Mouse (Mus musculus) CH12.LX (cell line): ENCODE measurements at regions not wholly inside any gene's neighbourhood (a gene's known extent, or its start where the extent isn't known, plus 50 kb on each side); places are given as distances from the start of the nearest gene placed in this dataset.

ENCODE experiments used
- DNase-seq: peaks from one replicate; pipeline ENCODE4 v3.0.0-alpha.2; 2013; ENCODE audit errors: extremely low read depth
- H3K27ac ChIP-seq: 2 replicates; pipeline ENCODE4 v1.5.1; 2012; ENCODE audit warnings: low read depth, mild to moderate bottlenecking, control low read depth, moderate library complexity; ENCODE audit not compliant: insufficient read depth
- H3K27me3 ChIP-seq: replicated peaks from 2 replicates; pipeline ENCODE3; 2012; ENCODE audit warnings: inconsistent platforms
- H3K36me3 ChIP-seq, 2 experiments: replicated peaks in 1 of 2; 2 replicates each; pipeline versions ENCODE3 to v1.6.1; 2012; ENCODE audit warnings: inconsistent platforms in 1 of 2, low read length in 1 of 2, mild to moderate bottlenecking in 1 of 2, mixed read lengths in 1 of 2, moderate library complexity in 1 of 2; ENCODE audit not compliant: control insufficient read depth in 1 of 2, insufficient read depth in 1 of 2
- H3K4me1 ChIP-seq, 2 experiments: 2 replicates each; pipeline ENCODE4 v1.6.1; 2012; ENCODE audit warnings: inconsistent platforms in 1 of 2, moderate library complexity in 1 of 2; ENCODE audit not compliant: insufficient read depth in 2 of 2, control insufficient read depth in 1 of 2
- H3K4me2 ChIP-seq: 2 replicates; pipeline ENCODE4 v1.6.1; 2012; ENCODE audit warnings: low read depth, mild to moderate bottlenecking, control low read depth; ENCODE audit not compliant: poor library complexity, insufficient read depth, severe bottlenecking
- H3K4me3 ChIP-seq, 3 experiments: fragments of 150-350 bp in 1 of 3; sonication (generic) in 1 of 3; replicated peaks in 1 of 3; 2 replicates each; pipeline versions ENCODE3 to v1.5.1; 2011 to 2012; ENCODE audit warnings: low read depth in 2 of 3, low read length in 2 of 3, mild to moderate bottlenecking in 2 of 3, moderate library complexity in 2 of 3, control low read depth in 1 of 3, improper control_type of control experiment in 1 of 3, inconsistent platforms in 1 of 3, mixed read lengths in 1 of 3; ENCODE audit not compliant: poor library complexity in 1 of 3
- H3K79me2 ChIP-seq: replicated peaks from 2 replicates; pipeline ENCODE4 v1.6.1; 2012; ENCODE audit warnings: mild to moderate bottlenecking, moderate library complexity; ENCODE audit not compliant: control insufficient read depth, poor library complexity, insufficient read depth, severe bottlenecking; ENCODE audit errors: extremely low read depth
- H3K9ac ChIP-seq: 2 replicates; pipeline ENCODE4 v1.6.1; 2012; ENCODE audit warnings: low read depth, mild to moderate bottlenecking, control low read depth, moderate library complexity; ENCODE audit not compliant: insufficient read depth
- H3K9me3 ChIP-seq: replicated peaks from 2 replicates; pipeline ENCODE3; 2012; ENCODE audit warnings: low read length, inconsistent platforms, mixed read lengths
- BHLHE40 ChIP-seq: IDR thresholded peaks from 2 replicates; pipeline ENCODE4 v1.6.1; 2011; ENCODE audit warnings: mild to moderate bottlenecking, low read depth, low read length, improper control_type of control experiment
- CTCF ChIP-seq, 2 experiments: IDR thresholded peaks in 1 of 2; conservative IDR thresholded peaks in 1 of 2; 2 replicates each; pipeline ENCODE4 v1.5.1; 2011 to 2012; ENCODE audit warnings: low read depth in 2 of 2, low read length in 2 of 2, improper control_type of control experiment in 1 of 2, inconsistent platforms in 1 of 2, mild to moderate bottlenecking in 1 of 2, moderate library complexity in 1 of 2
- ELF1 ChIP-seq: IDR thresholded peaks from 2 replicates; pipeline ENCODE4 v1.6.1; 2014; ENCODE audit warnings: low read depth, mild to moderate bottlenecking, inconsistent platforms, low read length, improper control_type of control experiment
- GABPA ChIP-seq: IDR thresholded peaks from 2 replicates; pipeline ENCODE4 v1.6.1; 2012; ENCODE audit warnings: low read depth, low read length, improper control_type of control experiment, inconsistent platforms; ENCODE audit not compliant: insufficient replicate concordance
- HCFC1 ChIP-seq: IDR thresholded peaks from 2 replicates; pipeline ENCODE4 v1.6.1; 2012; ENCODE audit warnings: low read depth, mild to moderate bottlenecking, inconsistent platforms, low read length, improper control_type of control experiment
- JUN ChIP-seq: IDR thresholded peaks from 2 replicates; pipeline ENCODE4 v1.6.1; 2011; ENCODE audit warnings: low read depth, mild to moderate bottlenecking, low read length, improper control_type of control experiment, moderate library complexity; ENCODE audit not compliant: insufficient read depth
- JUND ChIP-seq: conservative IDR thresholded peaks from 2 replicates; pipeline ENCODE4 v1.6.1; 2011; ENCODE audit warnings: low read depth, low read length, improper control_type of control experiment
- MAX ChIP-seq: IDR thresholded peaks from 2 replicates; pipeline ENCODE4 v1.6.1; 2011; ENCODE audit warnings: low read length, improper control_type of control experiment
- POLR2A ChIP-seq: IDR thresholded peaks from 2 replicates; pipeline ENCODE4 v1.6.1; 2011; ENCODE audit warnings: low read depth, mild to moderate bottlenecking, improper control_type of control experiment, low read length
- RAD21 ChIP-seq: IDR thresholded peaks from 2 replicates; pipeline ENCODE4 v1.6.1; 2011; ENCODE audit warnings: low read depth, mild to moderate bottlenecking, low read length, improper control_type of control experiment, moderate library complexity
- RCOR1 ChIP-seq: conservative IDR thresholded peaks from 2 replicates; pipeline ENCODE4 v1.6.1; 2012; ENCODE audit warnings: low read depth, mild to moderate bottlenecking, inconsistent platforms, low read length, improper control_type of control experiment
- SIN3A ChIP-seq: IDR thresholded peaks from 2 replicates; pipeline ENCODE4 v1.6.1; 2012; ENCODE audit warnings: low read length, improper control_type of control experiment, inconsistent platforms
- SMC3 ChIP-seq: IDR thresholded peaks from 2 replicates; pipeline ENCODE4 v1.6.1; 2011; ENCODE audit warnings: low read depth, low read length, improper control_type of control experiment
- TBP ChIP-seq: conservative IDR thresholded peaks from 2 replicates; pipeline ENCODE4 v1.6.1; 2011; ENCODE audit warnings: low read depth, low read length, improper control_type of control experiment
- TCF12 ChIP-seq: IDR thresholded peaks from 2 replicates; pipeline ENCODE4 v1.6.1; 2014; ENCODE audit warnings: low read depth, mild to moderate bottlenecking, inconsistent platforms, low read length, improper control_type of control experiment
- USF1 ChIP-seq: IDR thresholded peaks from 2 replicates; pipeline ENCODE4 v1.6.1; 2014; ENCODE audit warnings: low read depth, mild to moderate bottlenecking, inconsistent platforms, low read length, improper control_type of control experiment
- USF2 ChIP-seq: conservative IDR thresholded peaks from 2 replicates; pipeline ENCODE4 v1.6.1; 2011; ENCODE audit warnings: low read depth, low read length, improper control_type of control experiment
- ZNF384 ChIP-seq: IDR thresholded peaks from 2 replicates; pipeline ENCODE4 v1.6.1; 2012; ENCODE audit warnings: low read depth, low read length, improper control_type of control experiment, inconsistent platforms
- dilution Hi-C: fragments of 300-500 bp; cut with MboI; formaldehyde crosslinking; loops from 2 replicates; pipeline ENCODE4 v1.14.3; 2020; ENCODE audit warnings: low sequenced_read_pairs; ENCODE audit not compliant: extremely low pct_unique_long_range_greater_than_20kb, extremely low pct_ligation_motif_present
- in situ Hi-C: fragments of 300-500 bp; cut with MboI; formaldehyde crosslinking; loops from 3 replicates; pipeline ENCODE4 v1.14.3; 2019; ENCODE audit warnings: low sequenced_read_pairs, low pct_ligation_motif_present, low pct_unique_long_range_greater_than_20kb, mixed read lengths

- in situ Hi-C loops (no loop called here), dilution Hi-C loops (no loop called here)
- no peak for DNase-seq
- Histone ChIP-seq H3K36me3 (no peaks in the 10 kb centered on the region), H3K4me1 (no peaks in the 10 kb centered on the region), H3K9me3 (no peaks in the 10 kb centered on the region), H3K27ac (no peak overlapping the region), H3K4me2 (no peak overlapping the region), H3K27me3 (no peaks in the 10 kb centered on the region), H3K4me3 (no peak overlapping the region), H3K79me2 (no peaks in the 10 kb centered on the region), H3K9ac (no peak overlapping the region)
- TF ChIP-seq USF2 (no peak), TBP (no peak), JUN (no peak), RCOR1 (no peak), RAD21 (no peak), JUND (no peak), HCFC1 (no peak), ELF1 (no peak), CTCF (conservative IDR thresholded peaks at IDR 0.05 in 1 of 2, IDR thresholded peaks at IDR 0.05 in 1 of 2; ENCODE audit: low read depth in 2 of 2, low read length in 2 of 2) (no peak), USF1 (no peak), SMC3 (no peak), POLR2A (no peak)
Measured at GRCm38 (mm10) chr15:51256681-51257080, 2628.0 kb upstream of the Gm7489 start.

- H3K27ac ChIP-seq: no peak overlapping the region
- TF ChIP-seq TCF12 (no peak), BHLHE40 (no peak), USF2 (no peak), ELF1 (no peak), POLR2A (no peak), CTCF (conservative IDR thresholded peaks at IDR 0.05 in 1 of 2, IDR thresholded peaks at IDR 0.05 in 1 of 2; ENCODE audit: low read depth in 2 of 2, low read length in 2 of 2) (no peak), GABPA (no peak), SIN3A (no peak), ZNF384 (no peak), RCOR1 (no peak), TBP (no peak), MAX (no peak)
- in situ Hi-C loops (no loop called here), dilution Hi-C loops (no loop called here)
- no peaks in the 10 kb centered on the region for H3K36me3 ChIP-seq
- no peaks in the 10 kb centered on the region for H3K79me2 ChIP-seq
- H3K4me2 ChIP-seq: no peak overlapping the region
- no peak overlapping the region for H3K4me3 ChIP-seq
- no peaks in the 10 kb centered on the region for H3K27me3 ChIP-seq
- H3K9ac ChIP-seq: no peak overlapping the region
- no peaks in the 10 kb centered on the region for H3K4me1 ChIP-seq
- H3K9me3 ChIP-seq: no peaks in the 10 kb centered on the region
- no peak for DNase-seq
Measured at GRCm38 (mm10) chr15:51264599-51265163, 2620.0 kb upstream of the Gm7489 start.
